Mouse (Mus musculus) CH12.LX (cell line): ENCODE data around the gene Arhgef10l.

Experiments used
- CHD2 ChIP-seq: IDR thresholded peaks from 2 replicates; pipeline ENCODE4 v1.6.1; 2011; ENCODE audit warnings: low read length, improper control_type of control experiment
- CTCF ChIP-seq, 2 experiments: IDR thresholded peaks in 1 of 2; conservative IDR thresholded peaks in 1 of 2; 2 replicates each; pipeline ENCODE4 v1.5.1; 2011 to 2012; ENCODE audit warnings: low read depth in 2 of 2, low read length in 2 of 2, improper control_type of control experiment in 1 of 2, inconsistent platforms in 1 of 2, mild to moderate bottlenecking in 1 of 2, moderate library complexity in 1 of 2
- ELF1 ChIP-seq: IDR thresholded peaks from 2 replicates; pipeline ENCODE4 v1.6.1; 2014; ENCODE audit warnings: low read depth, mild to moderate bottlenecking, inconsistent platforms, low read length, improper control_type of control experiment
- EP300 ChIP-seq: IDR thresholded peaks from 2 replicates; pipeline ENCODE4 v1.6.1; 2011; ENCODE audit warnings: low read length, improper control_type of control experiment
- KAT2A ChIP-seq: IDR thresholded peaks from 2 replicates; pipeline ENCODE4 v1.6.1; 2012; ENCODE audit warnings: low read length, improper control_type of control experiment, inconsistent platforms; ENCODE audit not compliant: insufficient replicate concordance
- MXI1 ChIP-seq: IDR thresholded peaks from 2 replicates; pipeline ENCODE4 v1.6.1; 2011; ENCODE audit warnings: mild to moderate bottlenecking, low read depth, low read length, improper control_type of control experiment
- POLR2A ChIP-seq: IDR thresholded peaks from 2 replicates; pipeline ENCODE4 v1.6.1; 2011; ENCODE audit warnings: low read depth, mild to moderate bottlenecking, improper control_type of control experiment, low read length
- SIN3A ChIP-seq: IDR thresholded peaks from 2 replicates; pipeline ENCODE4 v1.6.1; 2012; ENCODE audit warnings: low read length, improper control_type of control experiment, inconsistent platforms
- UBTF ChIP-seq: IDR thresholded peaks from 2 replicates; pipeline ENCODE4 v1.6.1; 2012; ENCODE audit warnings: low read depth, mild to moderate bottlenecking, inconsistent platforms, low read length, improper control_type of control experiment, moderate library complexity
- USF1 ChIP-seq: IDR thresholded peaks from 2 replicates; pipeline ENCODE4 v1.6.1; 2014; ENCODE audit warnings: low read depth, mild to moderate bottlenecking, inconsistent platforms, low read length, improper control_type of control experiment
- ZC3H11A ChIP-seq: IDR thresholded peaks from 2 replicates; pipeline ENCODE4 v1.6.1; 2012; ENCODE audit warnings: low read depth, mild to moderate bottlenecking, inconsistent platforms, low read length, improper control_type of control experiment

- TF ChIP-seq EP300 (no peak), POLR2A (no peak; the same call in 1 of the 2 replicates), ZC3H11A (no peak), CTCF (conservative IDR thresholded peaks at IDR 0.05 in 1 of 2, IDR thresholded peaks at IDR 0.05 in 1 of 2; ENCODE audit: low read depth in 2 of 2, low read length in 2 of 2) (no peak), UBTF (no peak), SIN3A (no peak), USF1 (no peak), ELF1 (no peak), KAT2A (no peak), MXI1 (no peak), CHD2 (no peak)
Observed at GRCm38 (mm10) chr4:140702611-140703327, 37.0 kb upstream of the Arhgef10l start.
